Mouse (Mus musculus) cerebellum, adult (tissue): ENCODE results near the gene Zfp784.
A peak's percentile ranks its signal among the peaks of the same experiment; 100 is the strongest.
"Not testable (repeated sequence)": the region's sequence is repeated elsewhere in the genome, so short reads cannot be mapped to it uniquely, and the experiment has no call there.

ENCODE experiments used
- ATAC-seq: cut with Nextera tagmentation; 2 replicates; pipeline ENCODE4 v1.9.2; 2017; ENCODE audit warnings: mild to moderate bottlenecking, moderate library complexity, mixed read lengths; ENCODE audit not compliant: insufficient number of reproducible peaks, low FRiP score, low TSS enrichment

Gene Zfp784

DNA sequence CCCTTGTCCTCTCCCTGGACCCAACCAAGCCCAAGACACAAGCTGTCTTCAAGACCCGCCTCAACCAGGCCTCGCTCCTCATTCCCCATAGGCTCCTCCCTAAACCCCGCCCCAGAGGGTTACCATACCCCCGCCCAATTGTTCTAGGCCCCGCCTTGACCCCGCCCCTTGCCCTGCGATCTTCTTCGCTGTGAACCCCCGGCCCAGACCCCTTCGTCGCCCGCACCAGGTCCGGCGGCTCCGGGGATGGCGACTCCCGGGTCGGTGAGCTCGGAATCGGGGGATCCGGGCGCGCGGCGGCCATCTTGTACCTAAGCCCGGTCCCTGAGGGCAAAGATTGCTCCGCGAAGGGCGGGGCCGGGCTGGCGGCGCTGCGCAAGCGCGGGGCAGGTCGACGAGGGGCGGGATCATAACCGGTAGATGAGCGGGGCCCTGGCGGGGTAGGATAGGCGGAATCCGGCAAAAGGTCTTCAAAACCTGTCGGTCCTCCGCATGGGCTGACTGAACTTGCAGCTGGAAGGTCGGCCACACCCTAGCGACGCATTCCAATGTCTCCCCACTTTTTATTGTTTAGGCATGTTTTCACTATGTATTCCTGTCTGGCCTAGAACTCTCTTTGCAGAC lies at the start of gene Zfp784:
TSS of gene Zfp784 (minus strand) at position 338 of the 624 bp plus-strand sequence.
- peak; percentile 93 for ATAC-seq

DNA sequence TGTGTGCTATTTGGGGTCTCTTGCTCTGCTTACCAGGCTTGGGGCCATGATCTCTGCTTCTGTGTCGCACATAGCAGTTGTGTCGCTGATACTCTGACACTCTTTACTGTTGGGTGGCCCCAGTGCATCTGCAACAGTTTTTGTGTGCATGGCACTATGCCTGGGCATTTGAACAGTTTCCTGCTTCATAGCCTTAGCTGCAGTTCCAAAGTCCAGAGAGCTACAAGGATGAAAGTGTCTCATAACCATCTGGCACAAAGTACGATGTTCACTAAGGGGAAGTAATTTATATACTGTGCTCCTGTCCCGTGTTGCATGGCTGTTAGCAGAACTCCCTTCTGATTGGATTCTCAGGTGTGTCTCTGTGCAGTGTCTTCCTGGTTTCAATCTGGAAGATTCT lies 49.6 kb upstream of the Zfp784 start:
- no peak for ATAC-seq

GRCm38 (mm10) chr7:5086921-5087440 lies 48.7 kb upstream of the Zfp784 start:
- no peak for ATAC-seq

- ATAC-seq = no peak
Measured at GRCm38 (mm10) chr7:5085512-5085911, 47.3 kb upstream of the Zfp784 start.

DNA sequence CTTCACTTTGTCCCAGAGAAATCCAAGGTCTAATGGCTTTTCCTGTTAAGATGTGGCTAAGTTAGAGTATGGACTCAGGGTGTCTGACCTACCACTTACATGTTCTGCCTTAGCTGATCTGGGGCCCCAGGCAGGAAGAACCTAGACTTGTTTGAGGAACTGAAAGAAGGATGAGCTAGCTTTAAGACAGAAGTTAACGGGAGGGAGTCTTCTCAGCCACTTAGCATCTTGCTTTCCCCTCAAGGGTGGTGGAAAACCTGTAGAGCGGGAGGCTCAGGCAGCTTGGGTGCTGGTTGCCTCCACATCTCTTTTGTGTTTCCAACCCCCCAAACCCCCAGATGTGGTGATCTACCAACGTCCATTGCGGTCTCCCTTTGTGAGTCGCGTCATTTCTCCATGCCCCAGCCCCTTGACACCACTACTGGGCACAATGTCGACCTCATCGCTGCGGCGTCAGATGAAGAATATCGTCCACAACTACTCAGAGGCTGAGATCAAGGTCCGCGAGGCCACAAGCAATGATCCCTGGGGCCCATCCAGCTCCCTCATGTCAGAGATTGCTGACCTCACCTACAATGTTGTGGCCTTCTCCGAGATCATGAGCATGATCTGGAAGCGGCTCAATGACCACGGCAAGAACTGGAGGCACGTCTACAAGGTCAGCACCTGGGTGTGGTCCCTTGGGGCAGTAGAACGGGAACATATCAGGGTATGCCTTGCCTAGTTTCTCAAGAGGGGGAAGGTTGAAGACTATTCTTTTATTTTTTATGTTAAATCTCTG lies 45.3 kb upstream of the Zfp784 start:
- ATAC-seq = no peak

- no peak for ATAC-seq
Measured at GRCm38 (mm10) chr7:5081939-5082338, 43.7 kb upstream of the Zfp784 start.

DNA sequence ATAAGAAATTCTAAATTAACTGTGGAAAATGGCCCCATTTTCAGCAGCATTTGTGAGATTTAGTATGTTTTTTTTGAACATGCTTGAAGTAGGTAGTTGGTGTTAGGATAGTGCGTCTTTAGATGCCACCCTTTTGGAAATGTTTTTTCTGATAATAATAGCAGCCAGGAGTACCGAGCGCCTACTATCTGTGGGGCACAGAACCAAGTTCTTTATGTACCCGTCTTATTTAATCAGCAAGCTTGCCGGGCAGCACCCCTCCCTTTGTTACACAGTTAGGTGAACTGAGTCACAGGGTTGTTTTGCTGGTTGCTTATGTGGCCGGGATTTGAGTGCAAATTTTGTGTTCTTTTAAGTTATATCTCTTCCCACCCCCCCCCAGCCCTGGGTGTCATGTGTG lies 43.0 kb upstream of the Zfp784 start:
- no peak for ATAC-seq

DNA sequence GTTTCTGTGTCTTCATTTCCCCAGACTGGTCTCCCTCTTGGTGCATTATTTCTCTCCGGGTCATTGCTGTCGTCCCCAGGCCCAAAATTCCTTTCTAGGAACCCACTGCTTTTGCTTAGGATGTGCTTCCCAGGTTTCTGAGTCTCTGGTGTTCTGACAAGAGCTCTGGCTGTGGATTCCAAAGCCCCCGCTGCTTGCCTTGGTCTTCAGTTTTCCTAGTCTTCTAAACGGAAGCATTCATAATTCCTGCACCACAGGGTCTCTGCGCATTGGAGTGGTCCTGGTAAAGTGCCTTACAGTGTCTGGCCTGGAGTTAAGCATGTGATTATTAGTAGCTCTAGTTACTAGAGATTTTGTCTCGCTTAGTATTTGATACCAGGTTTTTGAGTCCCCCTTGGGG lies 42.6 kb upstream of the Zfp784 start:
- ATAC-seq = no peak

DNA sequence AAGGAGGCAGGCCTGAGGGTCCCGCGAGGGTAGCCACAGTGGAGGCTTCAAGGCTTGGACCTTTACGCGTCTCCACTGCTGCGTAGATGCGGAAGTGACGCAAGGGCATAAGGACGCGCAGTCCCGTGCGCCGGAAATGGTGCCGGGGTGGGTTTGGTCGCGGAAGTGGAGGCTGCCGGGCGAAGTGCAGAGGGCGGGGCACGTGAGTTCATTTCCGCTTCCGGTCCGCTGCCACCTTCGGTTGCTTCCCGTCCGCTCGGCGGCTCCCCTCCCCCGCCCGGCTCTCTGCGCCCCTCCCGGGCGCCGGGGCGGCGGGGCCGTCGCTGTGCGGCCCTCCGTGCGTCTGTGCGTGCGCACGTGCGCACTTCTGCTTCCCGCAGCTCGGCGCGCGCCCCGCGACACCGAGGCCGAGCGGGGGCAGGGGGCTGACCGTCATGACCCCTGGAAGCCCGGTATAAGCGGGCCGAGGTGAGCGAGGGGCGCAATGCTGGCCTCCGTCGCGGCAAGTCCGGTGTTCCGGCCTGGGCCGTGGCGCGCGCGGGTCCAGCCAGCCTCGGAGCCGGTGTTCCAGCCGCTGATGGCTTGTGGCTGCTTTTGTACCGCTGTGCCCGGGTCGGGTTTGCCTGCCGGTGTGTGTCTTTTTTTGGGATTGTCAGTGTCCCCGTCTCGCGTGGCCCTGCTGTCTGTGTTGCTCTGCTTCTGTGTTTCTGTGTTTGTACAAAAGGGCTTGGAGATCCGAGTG lies 41.9 kb upstream of the Zfp784 start, which contains the start of gene Epn1:
TSS of gene Epn1 (plus strand) at position 226 of the 742 bp plus-strand sequence.
- peak; percentile 97 for ATAC-seq

GRCm38 (mm10) chr7:5079365-5080009 lies 41.2 kb upstream of the Zfp784 start:
- ATAC-seq = not testable (repeated sequence)

GRCm38 (mm10) chr7:5076931-5077330 lies 38.7 kb upstream of the Zfp784 start:
- no peak for ATAC-seq

- no peak for ATAC-seq
Measured at GRCm38 (mm10) chr7:5074984-5075383, 36.7 kb upstream of the Zfp784 start.

DNA sequence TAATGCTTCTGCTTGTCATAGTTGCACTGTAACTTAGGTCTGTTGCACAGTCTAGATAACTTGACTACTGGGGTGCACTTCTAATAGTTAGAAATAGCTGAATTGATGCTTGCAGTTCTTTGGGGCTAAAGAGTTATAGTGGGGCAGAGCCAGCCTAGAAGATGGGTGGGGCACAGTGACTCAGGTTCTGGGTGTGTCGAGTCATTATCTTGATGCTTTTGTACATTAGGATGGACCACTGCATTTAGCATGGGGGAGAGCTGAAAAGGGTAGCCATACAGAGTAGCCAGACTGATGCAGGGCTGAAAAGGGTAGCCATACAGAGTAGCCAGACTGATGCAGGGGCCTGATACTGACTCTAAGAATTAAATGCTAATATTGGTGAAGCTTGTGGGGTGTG lies 35.3 kb upstream of the Zfp784 start:
- ATAC-seq = no peak

DNA sequence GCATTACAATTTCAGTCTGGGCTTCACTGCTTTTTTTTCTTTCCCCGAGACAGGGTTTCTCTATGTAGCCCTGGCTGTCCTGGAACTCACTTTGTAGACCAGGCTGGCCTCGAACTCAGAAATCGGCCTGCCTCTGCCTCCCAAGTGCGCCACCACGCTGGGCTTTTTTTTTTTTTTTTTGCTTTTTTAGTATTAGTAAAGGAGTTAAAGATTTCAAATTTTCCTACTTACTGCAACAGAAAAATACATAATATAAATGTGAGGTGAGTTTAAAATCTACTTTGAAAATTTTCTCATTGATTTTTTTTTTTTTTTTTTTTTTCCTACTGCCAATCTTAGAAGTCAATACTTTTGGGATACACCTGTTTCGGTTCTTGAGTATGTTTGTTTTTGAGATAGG lies 26.6 kb upstream of the Zfp784 start:
- ATAC-seq = no peak

- ATAC-seq = no peak
Measured at GRCm38 (mm10) chr7:5062360-5063001, 24.2 kb upstream of the Zfp784 start.

- peak; percentile 19; the same call in 1 of the 2 replicates for ATAC-seq
Measured at GRCm38 (mm10) chr7:5061774-5062359, 23.6 kb upstream of the Zfp784 start, which contains the start of gene U2af2. Gene U2af2 (plus strand): TSS chr7:5062143.

DNA sequence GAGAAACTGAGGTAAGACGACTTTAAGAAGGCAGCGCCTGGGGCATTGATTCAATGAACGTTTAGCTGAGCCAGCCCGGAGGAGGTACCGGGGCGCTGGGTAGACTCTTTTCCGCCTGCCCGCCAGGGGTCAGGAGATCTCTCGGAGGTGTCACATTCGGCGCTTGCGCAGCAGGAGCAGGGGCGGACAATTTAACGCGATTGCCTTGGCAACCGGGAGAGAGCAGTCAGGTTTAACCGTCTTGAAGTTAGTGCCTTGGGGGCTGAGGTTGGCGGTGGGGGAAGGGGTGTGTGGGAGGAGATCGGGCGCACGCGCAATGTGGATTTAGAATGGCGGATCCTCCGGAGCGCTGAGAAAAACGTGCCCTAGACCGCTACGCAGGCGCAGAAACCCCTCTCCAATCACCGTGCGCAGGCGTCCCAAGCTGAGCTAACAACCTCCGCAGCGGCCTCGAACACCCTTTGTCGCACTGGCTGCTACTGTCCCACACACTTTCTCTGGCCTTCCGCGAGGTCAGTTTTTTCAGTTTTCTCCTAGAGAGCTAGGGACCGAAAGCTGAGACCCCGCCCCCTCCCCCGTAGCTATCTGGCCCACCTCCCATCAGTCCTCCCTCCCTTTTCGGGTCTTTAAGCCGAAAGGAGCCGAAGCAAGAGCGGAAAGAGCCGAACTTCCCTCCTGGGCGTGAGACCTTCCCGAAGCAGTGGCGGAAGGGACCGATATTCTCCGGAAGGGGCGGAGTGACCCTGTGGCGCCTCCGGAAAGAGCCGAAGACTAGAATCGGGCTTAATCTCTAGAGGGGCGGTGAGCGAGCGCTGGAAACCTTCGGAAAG lies 22.9 kb upstream of the Zfp784 start:
- peak; percentile 65 for ATAC-seq

- peak; percentile 38; the same call in 1 of the 2 replicates for ATAC-seq
Measured at GRCm38 (mm10) chr7:5060239-5060731, 22.0 kb upstream of the Zfp784 start.
